Mouse (Mus musculus): ENCODE data around the gene Actl11.

DNA sequence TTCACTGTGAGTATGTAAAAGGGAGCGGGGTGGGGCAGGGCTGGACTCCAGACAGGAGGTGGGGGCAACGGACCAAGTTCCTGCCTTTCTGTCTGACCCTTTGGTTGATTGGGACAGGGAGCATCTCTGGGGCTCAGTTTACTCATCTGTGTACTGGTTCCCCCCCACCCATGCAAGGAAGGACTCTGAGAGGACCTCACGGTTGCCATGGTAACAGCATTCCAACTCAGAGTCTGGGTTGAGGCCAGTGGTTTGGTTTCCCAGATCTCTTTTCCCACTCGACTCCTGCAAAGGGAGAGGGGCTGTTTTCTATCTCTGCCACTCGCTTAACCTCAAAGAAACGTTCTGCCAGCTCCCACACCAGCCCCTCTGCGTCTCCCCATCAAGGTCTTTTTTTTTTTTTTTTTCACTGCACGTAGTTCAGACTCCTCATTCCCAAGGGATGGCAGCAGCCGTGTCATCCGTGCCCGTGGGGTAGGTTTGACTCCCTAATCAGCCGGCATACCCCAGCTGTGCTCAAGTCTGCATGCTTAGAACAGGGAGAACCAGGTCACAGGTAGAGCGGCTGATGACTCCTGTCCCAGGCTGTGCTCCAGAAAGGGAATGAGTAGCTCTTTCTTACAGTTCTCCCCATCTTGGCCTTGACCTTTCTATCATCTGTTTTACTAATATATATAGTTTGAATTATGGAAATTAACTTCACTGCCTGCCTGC lies 10.2 kb upstream of the Actl11 start:
- no peak for TF ChIP-seq CTCF (IDR thresholded peaks at IDR 0.05; ENCODE audit: insufficient read depth, low read length)
- no peak for TF ChIP-seq POLR2A (IDR thresholded peaks at IDR 0.05; ENCODE audit: borderline replicate concordance, extremely low read depth, low read depth, low read length)

All from lung, adult 2 months (tissue).